Mouse (Mus musculus): Measurements from ENCODE around the gene Sema4c. TPM values are rescaled to one million over a fixed set of nuclear protein-coding genes. Genes with fewer than 3 reads are reported as not detected.

Sema4c gene
- total RNA-seq, 2 experiments from 2014 or later, result 0.17 to 0.70 TPM

DNA sequence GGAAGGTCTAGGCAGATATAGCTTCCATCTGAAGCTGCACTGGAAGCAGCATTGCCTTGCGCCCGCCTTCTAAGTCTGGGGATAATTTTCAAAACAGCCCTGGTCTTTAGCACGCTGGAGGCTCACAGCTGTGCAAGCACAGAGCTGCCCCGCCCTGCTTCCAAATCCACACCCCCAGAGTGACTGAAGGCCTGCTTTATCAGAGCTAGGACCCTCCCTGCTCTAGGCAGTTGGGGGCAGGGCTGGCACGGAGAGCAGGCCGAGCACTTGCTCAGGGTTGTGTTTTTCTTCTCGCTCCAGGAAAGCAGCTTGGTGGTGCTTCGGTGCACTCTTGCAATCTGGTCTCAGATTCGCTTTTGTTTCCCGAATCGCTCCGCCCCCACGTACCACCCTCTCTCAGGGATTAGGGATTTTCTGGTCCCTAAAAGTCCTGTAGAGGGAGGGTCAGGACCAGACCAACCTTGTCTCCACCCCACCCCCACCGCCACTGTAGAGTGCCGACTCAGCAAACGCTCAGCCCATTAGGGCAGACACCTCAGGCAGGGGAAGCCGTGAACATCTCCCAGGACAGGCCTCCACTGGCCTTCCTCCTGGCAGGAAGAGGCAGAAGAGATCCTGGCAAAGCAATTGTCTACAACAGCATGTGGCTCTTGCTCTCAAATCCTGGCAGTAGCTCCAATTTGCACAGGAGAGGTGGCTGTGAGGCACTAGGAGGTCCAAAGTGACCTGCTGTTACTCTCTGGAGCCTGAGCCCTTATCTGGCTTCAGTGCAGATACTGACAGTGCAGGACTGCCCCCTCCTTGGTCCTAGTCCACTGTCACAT lies 22.4 kb upstream of the Sema4c start:
- ATAC-seq (replicated peaks; ENCODE audit: low FRiP score, low TSS enrichment, poor library complexity, severe bottlenecking), result peak; percentile 93

DNA sequence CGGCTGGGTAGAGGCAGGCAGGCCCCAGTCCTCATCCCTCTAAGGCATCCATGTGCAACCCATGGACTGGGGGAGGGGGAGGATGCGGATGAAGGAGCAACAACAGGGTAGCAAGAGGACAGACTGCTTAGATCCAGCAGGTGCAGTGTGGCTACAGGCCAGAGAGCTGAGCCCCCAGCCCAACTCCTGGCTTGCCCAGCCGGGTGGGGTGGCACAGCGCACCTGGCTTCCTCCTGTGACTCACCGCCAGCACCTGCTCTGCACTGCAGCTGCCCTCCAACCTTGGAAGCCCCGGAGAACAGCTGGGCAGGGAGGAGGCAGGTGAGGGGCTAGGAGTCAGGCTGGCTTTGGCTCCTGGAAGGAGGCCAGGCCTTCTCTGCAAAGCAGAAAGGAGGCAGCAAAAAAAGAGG lies 21.8 kb upstream of the Sema4c start:
- no peak for ATAC-seq (replicated peaks; ENCODE audit: low FRiP score, low TSS enrichment, poor library complexity, severe bottlenecking)

DNA sequence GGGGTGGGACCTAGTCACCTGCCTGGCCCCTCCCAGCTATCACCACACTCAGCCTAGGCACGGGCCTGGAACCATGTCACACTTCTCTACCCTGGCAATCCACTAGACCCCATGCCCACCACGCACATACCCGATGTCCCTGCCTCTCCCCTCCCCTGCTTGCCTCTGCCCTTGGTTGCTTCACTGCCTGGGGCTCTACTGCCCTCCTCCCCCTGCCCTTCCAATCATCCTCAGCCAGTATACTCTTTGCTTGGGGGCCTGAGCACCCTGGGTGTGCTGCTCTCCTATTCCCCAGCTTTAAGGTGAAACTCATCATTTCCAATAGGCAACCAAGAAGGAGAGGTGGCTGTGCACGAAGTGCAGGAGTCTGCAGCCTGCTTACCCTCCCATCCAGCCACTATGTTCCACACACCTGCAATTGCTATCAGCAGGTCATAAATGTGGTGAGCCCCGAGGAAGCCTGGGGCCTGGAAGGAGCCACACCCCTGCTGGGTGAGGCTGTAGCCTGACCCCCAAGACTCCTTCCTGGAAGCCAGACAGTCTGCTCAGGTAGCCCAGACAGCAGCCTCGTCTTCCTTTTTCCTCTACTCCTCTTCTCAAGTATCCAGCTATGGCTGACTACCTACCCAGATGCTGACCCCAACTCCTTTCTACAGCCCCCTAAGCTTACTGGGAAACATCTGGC lies 19.0 kb upstream of the Sema4c start:
- ATAC-seq (replicated peaks; ENCODE audit: low FRiP score, low TSS enrichment, poor library complexity, severe bottlenecking), result no peak

DNA sequence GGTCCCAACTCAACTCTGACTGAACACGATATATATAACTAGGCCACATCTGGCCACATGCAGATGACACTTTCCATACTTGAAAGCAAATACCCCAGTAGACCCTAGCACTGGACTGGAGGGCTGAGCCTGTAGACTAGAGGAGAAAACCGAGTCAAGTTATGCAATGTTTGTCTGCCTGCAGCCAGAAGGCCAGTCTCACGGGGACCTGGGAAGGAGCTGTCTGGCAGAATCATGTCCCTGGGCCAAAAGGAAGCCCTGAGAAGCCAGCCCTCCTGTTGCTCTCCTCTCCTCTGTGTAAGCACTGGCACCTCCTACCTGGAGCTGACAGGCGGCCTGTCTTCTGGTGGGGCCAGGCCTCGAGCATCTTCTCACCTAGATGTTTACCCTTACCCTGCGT lies 17.2 kb upstream of the Sema4c start:
- ATAC-seq (replicated peaks; ENCODE audit: low FRiP score, low TSS enrichment, poor library complexity, severe bottlenecking), result no peak

DNA sequence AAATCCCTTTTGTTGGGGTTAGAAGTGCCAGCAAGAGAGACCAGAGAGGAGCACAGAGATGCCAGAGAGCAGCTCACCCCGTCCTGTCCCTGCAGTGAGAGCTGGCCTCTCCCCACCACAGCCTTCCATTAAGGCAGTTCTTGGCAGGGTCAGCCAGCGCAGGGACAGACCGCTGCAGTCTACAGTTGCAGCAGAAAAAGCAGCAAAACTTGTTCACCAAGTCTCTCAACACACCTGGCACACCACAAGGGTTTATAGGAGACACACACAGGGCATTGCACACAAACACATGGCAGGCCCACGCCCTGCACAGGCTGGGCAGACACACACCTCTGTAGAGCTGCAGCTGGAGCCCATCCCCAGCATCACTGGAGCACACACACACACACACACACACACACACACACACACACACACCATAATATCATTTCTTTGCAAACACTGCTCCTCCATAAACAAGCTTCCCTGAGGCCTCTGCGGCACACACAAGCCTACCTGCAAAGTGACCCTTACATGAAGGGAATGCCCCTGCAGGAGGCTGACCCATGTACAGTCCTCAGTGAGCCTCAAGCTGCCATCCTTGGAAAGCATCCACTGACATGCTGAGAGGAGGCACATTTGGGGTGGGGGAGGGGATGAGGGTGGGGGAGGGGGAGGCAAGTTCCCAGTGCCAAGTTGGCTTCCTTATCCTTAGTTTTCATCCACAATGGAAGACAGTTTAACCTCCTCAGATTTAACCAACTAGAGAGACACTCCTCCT lies 16.2 kb upstream of the Sema4c start:
- no peak for ATAC-seq (replicated peaks; ENCODE audit: low FRiP score, low TSS enrichment, poor library complexity, severe bottlenecking)

DNA sequence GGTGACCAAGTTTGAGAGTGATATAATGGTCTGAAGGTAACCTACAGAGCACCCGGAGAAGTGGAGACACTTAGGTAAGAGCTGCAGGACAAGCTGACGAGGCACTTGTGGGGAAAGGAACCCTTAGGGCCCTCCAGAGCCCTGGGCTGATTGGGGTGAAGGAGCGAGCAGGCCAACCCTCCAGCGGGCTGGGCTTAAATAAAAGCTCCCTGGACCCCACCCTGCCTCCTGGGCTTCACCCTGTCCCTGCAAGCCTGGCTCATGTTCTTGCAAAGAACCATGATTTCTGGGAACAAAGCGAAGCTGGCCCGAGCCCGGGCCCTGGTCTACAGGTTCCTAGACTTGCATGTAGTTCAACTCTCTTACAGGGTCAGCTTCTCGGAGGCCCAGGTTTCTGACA lies 15.4 kb upstream of the Sema4c start:
- ATAC-seq (replicated peaks; ENCODE audit: low FRiP score, low TSS enrichment, poor library complexity, severe bottlenecking), result no peak

DNA sequence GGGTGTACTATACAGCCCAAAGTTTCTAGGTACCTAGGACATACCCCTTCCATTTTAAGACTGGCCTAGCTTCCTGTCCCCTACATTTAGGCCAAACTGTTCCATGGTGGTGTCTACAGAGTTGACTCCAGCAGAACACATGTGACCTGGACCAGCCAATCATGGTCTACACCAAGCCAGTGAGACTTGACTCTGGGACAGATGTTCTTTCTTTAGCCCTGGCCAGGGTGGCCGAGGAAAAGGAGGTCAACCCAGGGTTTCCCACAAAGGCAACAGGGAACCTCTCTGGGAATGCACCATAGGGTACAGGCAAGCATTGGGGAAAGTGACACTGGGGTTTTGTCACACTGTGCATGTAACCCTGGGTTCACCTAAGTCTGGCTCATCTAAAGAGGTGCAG lies 14.6 kb upstream of the Sema4c start:
- no peak for ATAC-seq (replicated peaks; ENCODE audit: low FRiP score, low TSS enrichment, poor library complexity, severe bottlenecking)

DNA sequence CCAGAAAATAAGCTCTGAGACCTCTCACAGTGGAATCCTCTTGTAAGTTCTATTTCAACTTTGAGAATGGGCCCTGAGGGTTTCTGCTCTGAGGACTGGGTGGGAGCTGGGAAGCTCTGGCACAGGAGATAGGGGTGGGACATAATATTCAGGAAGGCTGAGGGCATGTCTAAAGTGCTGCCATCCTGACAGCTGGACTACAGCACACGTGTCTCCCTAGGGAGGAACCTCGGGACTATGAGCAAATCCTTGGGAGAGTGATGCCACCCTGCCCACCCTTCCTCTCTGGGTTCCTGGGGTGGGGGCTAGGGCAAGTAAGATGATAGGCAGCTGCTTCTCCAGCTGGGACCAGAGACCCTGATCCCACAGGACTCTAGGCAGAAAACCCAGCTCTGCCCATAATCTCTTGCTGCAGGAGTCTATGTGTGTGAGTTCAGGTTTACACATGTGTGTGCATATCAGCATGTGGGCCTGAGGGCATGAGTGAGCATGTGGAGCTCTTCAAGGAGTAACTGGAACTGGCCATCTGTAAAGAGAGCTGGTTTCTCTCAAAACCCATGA lies 14.1 kb upstream of the Sema4c start:
- ATAC-seq (replicated peaks; ENCODE audit: low FRiP score, low TSS enrichment, poor library complexity, severe bottlenecking), result no peak

DNA sequence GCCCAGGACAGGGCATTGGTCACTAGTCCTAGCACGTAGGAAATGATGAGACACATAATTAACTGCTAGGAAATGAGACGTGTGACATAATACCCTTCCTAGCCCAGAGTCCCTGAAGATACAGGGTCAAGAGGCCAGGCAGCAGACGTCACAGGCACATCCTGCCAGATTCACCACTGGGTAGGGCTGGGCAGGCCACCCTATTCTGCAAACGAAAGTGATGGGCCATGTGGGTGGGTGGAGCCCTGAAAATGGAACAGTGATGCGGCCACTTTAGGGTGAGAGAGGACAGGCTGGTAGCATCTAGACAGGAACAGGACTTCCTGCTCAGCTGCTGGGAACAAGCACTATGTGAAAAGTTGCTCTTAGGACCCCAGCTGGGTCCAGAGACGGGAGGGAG lies 13.5 kb upstream of the Sema4c start:
- no peak for ATAC-seq (replicated peaks; ENCODE audit: low FRiP score, low TSS enrichment, poor library complexity, severe bottlenecking)

DNA sequence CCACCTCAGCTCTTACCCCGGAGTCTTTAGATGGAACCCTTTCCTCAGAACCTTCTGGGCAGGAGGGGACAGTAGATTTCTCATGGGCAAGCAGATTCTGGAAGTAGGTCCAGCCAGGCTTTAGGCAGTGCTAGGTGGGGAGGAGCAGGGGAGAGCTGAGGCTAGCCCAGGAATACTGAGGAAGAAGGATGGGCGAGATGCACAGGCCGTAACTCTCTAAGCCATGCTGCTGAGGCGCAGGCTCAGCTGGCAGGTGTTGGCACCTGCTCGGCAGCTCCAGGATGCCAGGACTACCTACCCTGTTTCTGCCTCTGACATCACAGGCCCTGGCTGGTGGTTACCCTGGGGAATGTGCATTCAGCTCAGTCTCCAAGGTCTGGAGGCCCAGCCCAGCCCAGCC lies 12.2 kb upstream of the Sema4c start:
- no peak for ATAC-seq (replicated peaks; ENCODE audit: low FRiP score, low TSS enrichment, poor library complexity, severe bottlenecking)

DNA sequence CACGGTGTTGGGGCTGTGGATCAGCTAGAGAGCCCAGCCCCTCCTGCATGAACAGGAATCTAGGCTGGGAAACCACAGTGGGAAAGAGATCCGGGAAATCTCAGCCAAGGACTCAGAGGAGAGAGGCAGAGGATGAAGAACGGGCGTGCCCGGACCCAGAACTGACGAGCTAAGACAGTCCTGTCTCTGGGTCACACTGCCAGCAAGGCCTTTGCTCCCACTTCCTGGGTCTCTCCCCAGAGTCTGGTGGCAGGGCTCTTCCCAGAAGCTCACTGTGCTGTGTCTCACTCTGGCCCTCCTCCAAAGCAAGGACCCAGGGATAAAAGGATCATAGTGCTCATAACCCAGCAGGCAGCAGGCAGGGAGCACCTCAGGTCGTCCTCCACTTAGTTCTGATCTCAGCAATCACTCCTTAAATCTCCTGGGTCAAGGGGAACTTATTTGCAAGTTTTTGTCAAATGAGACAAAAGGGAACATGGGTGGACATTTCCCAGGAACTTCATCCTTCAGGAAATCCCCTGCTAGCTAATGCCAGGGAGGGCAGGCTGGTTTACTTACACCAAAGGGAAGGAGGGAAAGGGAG lies 11.6 kb upstream of the Sema4c start:
- no peak for ATAC-seq (replicated peaks; ENCODE audit: low FRiP score, low TSS enrichment, poor library complexity, severe bottlenecking)

DNA sequence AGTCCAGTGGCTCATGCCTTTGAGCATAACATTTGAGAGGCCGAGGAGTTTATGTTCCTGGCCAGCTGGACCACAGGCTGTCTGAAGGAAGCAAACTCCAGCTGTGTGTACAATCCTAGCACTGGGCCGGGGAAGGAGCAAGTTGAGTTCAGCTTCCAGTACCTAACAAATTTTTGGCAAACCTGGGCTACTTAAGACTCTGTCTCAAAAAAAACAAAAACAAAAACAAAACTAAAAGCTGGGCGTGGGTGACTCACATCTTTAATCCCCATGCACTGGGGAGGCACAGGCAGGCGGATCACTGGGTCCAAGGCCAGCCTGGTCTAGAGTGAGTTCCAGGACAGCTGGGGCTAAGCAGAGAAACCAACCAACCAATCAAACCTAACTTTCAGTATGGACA lies 10.6 kb upstream of the Sema4c start:
- ATAC-seq (replicated peaks; ENCODE audit: low FRiP score, low TSS enrichment, poor library complexity, severe bottlenecking), result no peak

DNA sequence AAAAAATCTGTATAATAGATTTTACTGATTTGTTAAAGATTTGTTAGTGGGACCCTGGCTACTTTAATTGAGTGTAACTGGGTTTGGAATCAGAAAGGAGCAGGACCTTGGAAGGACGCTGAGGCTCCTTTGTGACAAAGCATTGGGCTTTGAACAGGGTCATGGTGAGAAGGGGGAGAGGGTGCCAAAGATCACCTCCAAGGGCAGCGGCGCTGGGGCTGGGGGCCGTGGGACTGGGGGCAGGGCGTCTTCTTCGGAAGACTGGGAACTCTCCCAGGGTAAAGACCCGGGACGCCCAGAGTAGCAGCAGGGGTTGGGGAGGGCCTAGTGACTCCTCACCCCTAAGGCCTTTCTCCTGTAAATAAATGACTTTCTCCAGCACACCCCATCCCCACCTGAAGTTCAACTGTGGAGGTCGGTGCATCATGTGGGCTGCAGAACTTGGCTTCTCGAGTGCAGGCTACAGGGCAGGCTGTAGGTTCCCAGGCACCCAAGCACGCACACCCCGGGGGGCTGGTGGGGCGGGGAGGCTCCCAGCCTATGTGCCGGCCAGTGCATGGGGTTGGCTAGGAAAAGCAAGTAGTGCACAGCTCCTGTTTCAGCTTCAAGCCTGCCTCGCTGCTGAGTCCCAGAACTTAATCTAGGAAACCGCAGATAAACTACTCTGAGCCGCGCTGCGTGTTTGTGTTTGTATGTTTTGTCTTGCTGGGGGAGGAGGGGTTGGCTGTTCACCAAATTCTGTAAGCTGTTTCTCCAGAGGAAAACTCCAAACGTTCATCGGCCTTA lies 9.9 kb upstream of the Sema4c start:
- ATAC-seq (replicated peaks; ENCODE audit: low FRiP score, low TSS enrichment, poor library complexity, severe bottlenecking), result no peak

DNA sequence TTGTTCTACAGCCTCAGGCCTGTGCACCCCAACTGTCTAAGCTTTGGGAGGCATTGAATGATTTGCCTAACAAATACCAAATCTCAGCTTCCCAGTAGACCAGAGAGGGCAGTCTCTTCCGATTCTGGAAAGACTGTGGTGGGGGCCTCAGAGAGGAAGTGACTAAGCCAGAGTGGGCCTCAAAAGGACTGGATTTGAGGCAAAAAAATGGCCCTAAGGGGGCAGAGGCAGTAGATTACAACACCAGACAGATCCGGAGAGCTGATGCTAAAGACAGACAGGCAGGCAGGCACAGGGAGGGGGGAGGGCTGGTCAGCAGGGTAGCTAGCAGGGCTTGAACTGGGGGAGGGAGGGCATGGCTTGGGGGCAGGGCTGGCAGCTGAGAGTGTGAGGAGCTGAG lies 8.3 kb upstream of the Sema4c start:
- no peak for ATAC-seq (replicated peaks; ENCODE audit: low FRiP score, low TSS enrichment, poor library complexity, severe bottlenecking)

DNA sequence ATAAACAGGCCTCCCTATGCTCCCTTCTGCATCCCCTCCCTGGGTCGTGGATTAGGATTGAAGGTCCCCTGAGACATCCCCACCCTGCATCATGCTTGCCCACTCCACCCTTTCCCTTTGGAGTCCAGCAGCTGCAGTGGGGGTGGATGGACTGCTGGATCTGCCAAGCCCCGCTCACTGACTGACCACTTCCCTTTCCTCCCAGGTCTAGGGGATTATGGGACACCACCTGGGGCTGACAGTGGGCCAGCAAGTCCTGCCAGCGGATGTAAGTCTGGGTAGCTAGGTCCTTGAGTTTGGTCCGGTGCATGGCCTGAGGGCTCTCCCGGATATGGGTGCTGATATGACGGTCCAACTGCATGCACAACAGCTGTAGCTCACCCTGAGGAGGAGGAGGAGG lies 6.0 kb upstream of the Sema4c start:
- no peak for ATAC-seq (replicated peaks; ENCODE audit: low FRiP score, low TSS enrichment, poor library complexity, severe bottlenecking)

DNA sequence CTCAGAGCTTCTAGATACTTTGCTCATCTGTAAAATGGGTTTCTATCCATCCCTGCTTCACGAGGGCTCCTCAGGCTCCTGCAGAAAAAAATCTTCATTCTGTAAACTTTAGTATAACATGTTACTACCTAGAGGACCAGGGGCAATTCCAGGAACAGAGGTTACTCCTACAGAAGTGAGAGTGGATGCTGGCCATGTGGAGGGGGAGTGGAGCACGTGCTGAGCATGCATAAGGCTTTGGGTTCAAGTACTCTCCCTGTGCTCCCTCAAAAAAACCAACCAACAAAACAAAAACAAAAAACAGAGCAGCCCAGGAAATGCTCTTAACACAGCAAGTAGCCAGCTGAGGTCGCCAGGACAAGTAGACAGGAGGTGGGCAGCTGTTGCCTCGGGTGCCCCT lies 5.5 kb upstream of the Sema4c start:
- ATAC-seq (replicated peaks; ENCODE audit: low FRiP score, low TSS enrichment, poor library complexity, severe bottlenecking), result no peak

DNA sequence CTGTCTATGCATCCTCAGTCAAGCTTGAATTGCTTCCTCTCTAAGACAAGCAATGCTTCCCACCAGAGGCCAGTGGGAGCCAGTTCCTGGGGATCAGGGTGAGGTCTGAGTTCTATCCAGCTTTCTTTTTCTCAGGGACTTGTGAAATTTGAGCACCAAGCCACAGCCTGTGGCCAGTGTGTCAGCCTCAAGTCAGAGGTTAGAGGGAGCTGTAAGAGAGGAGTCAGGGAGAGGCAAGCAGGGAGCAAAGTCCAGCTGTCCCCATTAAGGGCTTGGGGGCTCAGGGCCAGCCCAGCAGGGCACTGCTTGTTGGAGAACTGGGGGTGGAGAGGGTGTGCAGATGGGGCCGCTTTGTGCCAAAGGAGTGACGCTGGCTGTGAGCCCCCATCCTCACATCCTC lies 5.0 kb upstream of the Sema4c start:
- ATAC-seq (replicated peaks; ENCODE audit: low FRiP score, low TSS enrichment, poor library complexity, severe bottlenecking), result no peak

DNA sequence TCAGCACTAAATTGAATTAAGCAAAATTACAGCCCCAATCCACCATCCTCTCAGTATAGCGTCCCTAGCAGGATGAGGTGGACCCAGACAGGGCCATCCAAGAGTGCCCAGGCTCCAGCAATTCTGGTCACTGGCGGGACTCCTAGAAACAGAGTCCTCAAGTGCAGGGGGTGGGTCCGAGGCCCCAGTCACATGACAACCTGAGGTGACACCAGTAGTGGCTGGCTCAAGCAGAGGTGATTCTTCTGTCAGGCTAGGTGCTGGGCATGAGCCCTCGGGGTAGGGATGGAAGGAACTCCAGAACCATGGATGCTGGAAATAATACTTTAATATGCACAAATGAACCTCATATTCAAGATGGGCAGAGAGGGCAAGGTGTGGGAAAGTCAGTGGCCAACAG lies 4.2 kb upstream of the Sema4c start:
- no peak for ATAC-seq (replicated peaks; ENCODE audit: low FRiP score, low TSS enrichment, poor library complexity, severe bottlenecking)

DNA sequence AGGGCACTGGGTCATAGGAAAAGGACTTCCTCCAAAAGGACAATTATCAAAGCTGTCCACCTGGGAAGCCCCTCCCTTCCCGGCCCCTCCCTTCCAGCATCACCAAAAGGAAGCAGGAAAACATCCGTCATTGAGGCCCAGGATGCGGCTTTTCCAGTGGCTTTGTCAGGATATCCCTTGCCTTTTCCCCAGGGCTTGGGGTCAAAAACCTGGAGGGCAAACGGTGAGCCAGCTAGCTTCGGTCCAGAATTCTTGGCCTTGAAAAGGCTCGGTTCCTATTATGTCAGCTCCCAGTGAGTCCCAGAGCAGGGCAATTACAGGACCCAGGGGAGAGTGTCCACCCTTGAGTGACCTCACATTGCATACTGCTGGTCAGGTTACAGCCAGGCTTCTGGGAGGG lies 2.8 kb upstream of the Sema4c start:
- no peak for ATAC-seq (replicated peaks; ENCODE audit: low FRiP score, low TSS enrichment, poor library complexity, severe bottlenecking)

Measured in megakaryocyte-erythroid progenitor cell, adult 5-6 weeks (primary cell).